In the genomic region with DNA sequence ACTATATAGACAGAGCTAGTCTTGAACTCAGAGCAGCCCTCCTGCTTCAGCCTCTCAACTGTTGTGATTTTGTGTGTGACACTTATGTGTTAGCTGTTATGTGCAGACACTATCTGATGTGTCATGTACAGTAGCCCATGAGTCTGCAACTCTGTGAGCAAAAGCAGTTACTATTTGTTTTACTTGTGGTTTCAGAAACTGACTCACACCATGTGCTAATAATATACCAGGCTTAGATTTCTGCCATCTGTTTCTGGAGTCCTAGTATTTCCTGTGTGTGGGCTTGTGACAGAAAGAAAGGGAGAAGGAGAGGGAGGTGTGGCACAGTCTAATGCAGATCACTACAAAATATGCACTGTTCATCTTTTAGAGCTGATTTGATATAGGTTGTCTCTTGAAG, we compare ENCODE assay signal across 1 mouse cellular context.
A peak's percentile ranks its signal among the peaks of the same experiment; 100 is the strongest.
TF ChIP-seq lines count a peak whose summit lies in the region.

No protein-coding gene starts in this region.

TF ChIP-seq in CH12.LX, 34 proteins besides CTCF, POLR2A, EP300 and RAD21 (continued from another document):
- TF ChIP-seq POLR2AphosphoS2 (IDR thresholded peaks at IDR 0.05; ENCODE audit: low read depth, low read length) (no peak), E2F4 (IDR thresholded peaks at IDR 0.05; ENCODE audit: insufficient replicate concordance, low read depth, low read length) (no peak), USF2 (conservative IDR thresholded peaks at IDR 0.05; ENCODE audit: low read depth, low read length) (no peak), MAX (IDR thresholded peaks at IDR 0.05; ENCODE audit: low read length) (no peak), ELF1 (IDR thresholded peaks at IDR 0.05; ENCODE audit: low read depth, low read length) (no peak), KAT2A (IDR thresholded peaks at IDR 0.05; ENCODE audit: insufficient replicate concordance, low read length) (no peak), MEF2A (IDR thresholded peaks at IDR 0.05; ENCODE audit: borderline replicate concordance, low read depth, low read length) (peak; percentile 77; the same call in 1 of the 2 replicates), ZMIZ1 (IDR thresholded peaks at IDR 0.05; ENCODE audit: low read depth, low read length) (no peak), UBTF (IDR thresholded peaks at IDR 0.05; ENCODE audit: low read depth, low read length) (no peak), MYC (IDR thresholded peaks at IDR 0.05; ENCODE audit: low read depth, low read length) (0 out of 2 replicates have a peak, but pooled peaks have one; percentile 25), SMC3 (IDR thresholded peaks at IDR 0.05; ENCODE audit: low read depth, low read length) (no peak), MAFK (IDR thresholded peaks at IDR 0.05; ENCODE audit: insufficient replicate concordance, low read length) (0 out of 2 replicates have a peak, but pooled peaks have one; percentile 67), JUN (IDR thresholded peaks at IDR 0.05; ENCODE audit: insufficient read depth, low read depth, low read length) (0 out of 2 replicates have a peak, but pooled peaks have one; percentile 16), NRF1 (IDR thresholded peaks at IDR 0.05; ENCODE audit: low read depth, low read length) (no peak), TCF12 (IDR thresholded peaks at IDR 0.05; ENCODE audit: low read depth, low read length) (no peak), RCOR1 (conservative IDR thresholded peaks at IDR 0.05; ENCODE audit: low read depth, low read length) (no peak), ETS1 (conservative IDR thresholded peaks at IDR 0.05; ENCODE audit: low read depth, low read length) (peak; percentile 73), SIN3A (IDR thresholded peaks at IDR 0.05; ENCODE audit: low read length) (peak; percentile 76; the same call in 1 of the 2 replicates), PAX5 (IDR thresholded peaks at IDR 0.05; ENCODE audit: low read length) (no peak)
